Mouse (Mus musculus) lung, adult 2 months (tissue): ENCODE measurements around the gene Olfr867.

Source experiments
- CTCF ChIP-seq: fragments of 200-500 bp; IDR thresholded peaks from 2 replicates; pipeline ENCODE4 v1.5.1; 2011; ENCODE audit warnings: mild to moderate bottlenecking, low read length, control low read depth; ENCODE audit not compliant: insufficient read depth
- POLR2A ChIP-seq: fragments of 200-500 bp; IDR thresholded peaks from 2 replicates; pipeline ENCODE4 v1.6.1; 2011; ENCODE audit warnings: low read depth, mild to moderate bottlenecking, control low read depth, low read length, borderline replicate concordance; ENCODE audit errors: extremely low read depth

DNA sequence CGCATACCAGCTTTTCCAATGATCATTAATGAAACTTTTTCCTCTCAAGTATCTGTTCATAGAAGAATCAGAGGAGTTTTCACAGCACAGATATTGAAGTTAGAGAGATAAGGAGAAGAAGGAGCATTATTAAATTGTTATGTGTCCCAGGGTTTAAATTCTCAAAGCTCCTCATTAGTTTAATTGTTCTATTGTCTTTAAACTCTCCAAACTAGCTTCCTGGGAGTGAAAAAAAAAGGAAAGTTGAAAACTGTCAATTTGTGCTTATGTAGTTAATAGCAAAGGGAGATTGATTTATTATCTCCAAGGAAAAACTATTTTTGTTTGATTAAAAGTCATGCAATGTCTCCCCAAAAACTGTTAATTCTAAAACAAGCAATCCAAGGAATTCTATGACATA is at the start of gene Olfr867:
- TF ChIP-seq POLR2A (no peak), CTCF (no peak)
